Mouse (Mus musculus) E14TG2a.4 (cell line): Measurements from ENCODE around the gene Snap91.

ENCODE experiments used
- CTCF ChIP-seq: conservative IDR thresholded peaks from 2 replicates; pipeline ENCODE4 v1.5.1; 2014; ENCODE audit warnings: low read length
- POU5F1 ChIP-seq: IDR thresholded peaks from 2 replicates; pipeline ENCODE4 v1.6.1; 2014; ENCODE audit warnings: low read length, borderline replicate concordance

GRCm38 (mm10) chr9:86798129-86798528, 82.3 kb downstream of the Snap91 start:
- TF ChIP-seq CTCF (no peak), POU5F1 (no peak)
